Mouse (Mus musculus): ENCODE data around the gene Ggt6.

GRCm38 (mm10) chr11:72481313-72481712 lies 46.0 kb downstream of the Ggt6 start:
- no peak for TF ChIP-seq CEBPB (IDR thresholded peaks at IDR 0.05; ENCODE audit: low read depth)
- TF ChIP-seq CTCF (IDR thresholded peaks at IDR 0.05; ENCODE audit: control insufficient read depth, insufficient read depth, insufficient read length) = no peak
- no peak for TF ChIP-seq USF1 (IDR thresholded peaks at IDR 0.05; ENCODE audit: low read depth)
- no peak for TF ChIP-seq MYOD1 (IDR thresholded peaks at IDR 0.05; ENCODE audit: control insufficient read depth, insufficient read length, low read depth)
- no peak for TF ChIP-seq MAX (IDR thresholded peaks at IDR 0.05)
- no peak for TF ChIP-seq MYOG (IDR thresholded peaks at IDR 0.05; ENCODE audit: control insufficient read depth, extremely low read depth, insufficient read length)
- no peak for TF ChIP-seq FOSL1 (IDR thresholded peaks at IDR 0.05; ENCODE audit: insufficient read depth, low read length, poor library complexity, severe bottlenecking)

Measured in C2C12 (cell line).